Mouse (Mus musculus) midbrain, embryonic 10.5 days (tissue): ENCODE results near the gene Tmem184b. TPM values are rescaled to one million over a fixed set of nuclear protein-coding genes. Genes with fewer than 3 reads are reported as not detected.

Experiments
- DNase-seq: peaks from one replicate; pipeline ENCODE4 v3.0.0-alpha.2; 2017; ENCODE audit warnings: low spot score
- H3K27ac ChIP-seq: fragments of 300-500 bp; sonication (generic); replicated peaks from 2 replicates; pipeline ENCODE4 v1.5.1; 2016; ENCODE audit warnings: mild to moderate bottlenecking
- H3K27me3 ChIP-seq: fragments of 300-500 bp; sonication (generic); 2 replicates; pipeline ENCODE4 v1.6.1; 2016; ENCODE audit warnings: low read depth, mild to moderate bottlenecking; ENCODE audit not compliant: poor library complexity, severe bottlenecking
- H3K36me3 ChIP-seq: fragments of 300-500 bp; sonication (generic); 2 replicates; pipeline ENCODE4 v1.6.1; 2016; ENCODE audit warnings: mild to moderate bottlenecking, moderate library complexity
- H3K4me1 ChIP-seq: fragments of 300-500 bp; sonication (generic); 2 replicates; pipeline ENCODE4 v1.6.1; 2016
- H3K4me3 ChIP-seq: fragments of 300-500 bp; sonication (generic); 2 replicates; pipeline ENCODE4 v1.5.1; 2016; ENCODE audit warnings: mild to moderate bottlenecking, moderate library complexity
- H3K9me3 ChIP-seq: fragments of 300-500 bp; sonication (generic); replicated peaks from 2 replicates; pipeline ENCODE4 v1.6.1; 2016; ENCODE audit warnings: mild to moderate bottlenecking
- WGBS: fragments of 180-500 bp; shearing (Covaris S2); methylation state at CpG from one replicate; pipeline ENCODE4 v1.1.7; 2016; 5-methylcytosine and 5-hydroxymethylcytosine counted together
- polyA plus RNA-seq: library from polyadenylated mRNA; unstranded; fragments of >200 nt; fragmentation: Nextera tagmentation; extraction: Ambion mirVana; gene quantifications from 2 replicates; pipeline ENCODE4 v1.2.1, GENCODE M21; 2016

Gene Tmem184b
- polyA plus RNA-seq, 1 experiment from 2014 or later = 56.3 TPM

- peaks cover 56% of the 10 kb centered on the region for H3K4me1 ChIP-seq
- H3K27ac ChIP-seq = peak overlapping the region; percentile 52; the same call in 1 of the 2 replicates
- H3K4me3 ChIP-seq = no peak overlapping the region
- peaks cover 12% of the 10 kb centered on the region; the same call in 1 of the 2 replicates for H3K36me3 ChIP-seq
- H3K9me3 ChIP-seq = no peaks in the 10 kb centered on the region
- 59% methylated on average over 7 of the region's 7 CpGs for WGBS
- no peaks in the 10 kb centered on the region for H3K27me3 ChIP-seq
- DNase-seq = no peak
These were observed 11.8 kb downstream of the Tmem184b start for GRCm38 (mm10) chr15:79391447-79392093.

- Histone ChIP-seq H3K27me3 (no peaks in the 10 kb centered on the region), H3K4me1 (peaks cover 56% of the 10 kb centered on the region), H3K36me3 (0 out of 2 replicates have a peak, but pooled peaks cover 8% of the 10 kb centered on the region), H3K27ac (no peak overlapping the region), H3K9me3 (no peaks in the 10 kb centered on the region), H3K4me3 (no peak overlapping the region)
- WGBS = 89% methylated on average over 6 of the region's 6 CpGs
- no peak for DNase-seq
These were observed 12.9 kb downstream of the Tmem184b start for GRCm38 (mm10) chr15:79390434-79390833.

GRCm38 (mm10) chr15:79388171-79388570, 15.2 kb downstream of the Tmem184b start:
- no peak for DNase-seq
- WGBS = 83% methylated on average over 6 of the region's 6 CpGs

GRCm38 (mm10) chr15:79387611-79388010, 15.8 kb downstream of the Tmem184b start:
- no peak overlapping the region for H3K4me3 ChIP-seq
- 84% methylated on average over 7 of the region's 7 CpGs for whole genome bisulfite sequencing
- DNase-seq = no peak

More at GRCm38 (mm10) chr15:79388171-79388570, 15.2 kb downstream of the Tmem184b start:
- Histone ChIP-seq H3K27ac (no peak overlapping the region), H3K9me3 (no peaks in the 10 kb centered on the region), H3K4me1 (peaks cover 34% of the 10 kb centered on the region), H3K27me3 (no peaks in the 10 kb centered on the region), H3K4me3 (no peak overlapping the region), H3K36me3 (peaks cover 15% of the 10 kb centered on the region)

GRCm38 (mm10) chr15:79387081-79387480, 16.3 kb downstream of the Tmem184b start:
- H3K4me1 ChIP-seq = peaks cover 23% of the 10 kb centered on the region
- H3K36me3 ChIP-seq = peaks cover 12% of the 10 kb centered on the region
- no peak overlapping the region for H3K27ac ChIP-seq
- no peak for DNase-seq
- WGBS = 72% methylated on average over 6 of the region's 6 CpGs
- no peaks in the 10 kb centered on the region for H3K27me3 ChIP-seq
- no peak overlapping the region for H3K4me3 ChIP-seq
- H3K9me3 ChIP-seq = no peaks in the 10 kb centered on the region

More at GRCm38 (mm10) chr15:79387611-79388010, 15.8 kb downstream of the Tmem184b start:
- no peak overlapping the region for H3K27ac ChIP-seq
- H3K27me3 ChIP-seq = no peaks in the 10 kb centered on the region
- H3K9me3 ChIP-seq = no peaks in the 10 kb centered on the region
- peaks cover 29% of the 10 kb centered on the region for H3K4me1 ChIP-seq
- peaks cover 12% of the 10 kb centered on the region for H3K36me3 ChIP-seq

- no peak for DNase-seq
- peaks cover 33% of the 10 kb centered on the region for H3K36me3 ChIP-seq
- WGBS = 86% methylated on average over 9 of the region's 9 CpGs
- H3K4me1 ChIP-seq = peaks cover 13% of the 10 kb centered on the region
- H3K27ac ChIP-seq = no peak overlapping the region
- H3K27me3 ChIP-seq = no peaks in the 10 kb centered on the region
- no peak overlapping the region for H3K4me3 ChIP-seq
- no peaks in the 10 kb centered on the region for H3K9me3 ChIP-seq
These were observed 21.7 kb downstream of the Tmem184b start for GRCm38 (mm10) chr15:79381644-79382043.

GRCm38 (mm10) chr15:79380468-79381444, 22.6 kb downstream of the Tmem184b start:
- WGBS = 60% methylated on average over 22 of the region's 23 CpGs
- DNase-seq = peak; percentile 84
- H3K4me3 ChIP-seq = 0 out of 2 replicates have a peak overlapping the region, but pooled peaks have one; percentile 1
- no peaks in the 10 kb centered on the region for H3K9me3 ChIP-seq
- H3K36me3 ChIP-seq = peaks cover 42% of the 10 kb centered on the region
- no peak overlapping the region for H3K27ac ChIP-seq
- peaks cover 13% of the 10 kb centered on the region for H3K4me1 ChIP-seq
- no peaks in the 10 kb centered on the region for H3K27me3 ChIP-seq

- WGBS = 89% methylated on average over 7 of the region's 7 CpGs
- H3K36me3 ChIP-seq = peaks cover 51% of the 10 kb centered on the region
These were observed 23.7 kb downstream of the Tmem184b start for GRCm38 (mm10) chr15:79379658-79380057.

GRCm38 (mm10) chr15:79378608-79379007, 24.8 kb downstream of the Tmem184b start:
- WGBS = 95% methylated on average over 10 of the region's 10 CpGs
- Histone ChIP-seq H3K27ac (no peak overlapping the region), H3K27me3 (no peaks in the 10 kb centered on the region), H3K4me1 (peaks cover 19% of the 10 kb centered on the region), H3K4me3 (no peak overlapping the region), H3K9me3 (no peaks in the 10 kb centered on the region), H3K36me3 (peaks cover 53% of the 10 kb centered on the region)
- no peak for DNase-seq

More at GRCm38 (mm10) chr15:79379658-79380057, 23.7 kb downstream of the Tmem184b start:
- H3K27ac ChIP-seq = no peak overlapping the region
- H3K4me3 ChIP-seq = no peak overlapping the region
- H3K4me1 ChIP-seq = peaks cover 18% of the 10 kb centered on the region
- no peaks in the 10 kb centered on the region for H3K9me3 ChIP-seq
- no peak for DNase-seq
- no peaks in the 10 kb centered on the region for H3K27me3 ChIP-seq

GRCm38 (mm10) chr15:79377681-79378080, 25.7 kb downstream of the Tmem184b start:
- 91% methylated on average over 6 of the region's 6 CpGs for WGBS
- DNase-seq = no peak
- no peak overlapping the region for H3K4me3 ChIP-seq
- no peak overlapping the region for H3K27ac ChIP-seq
- H3K9me3 ChIP-seq = no peaks in the 10 kb centered on the region
- H3K36me3 ChIP-seq = peaks cover 59% of the 10 kb centered on the region
- H3K4me1 ChIP-seq = peaks cover 19% of the 10 kb centered on the region
- no peaks in the 10 kb centered on the region for H3K27me3 ChIP-seq

GRCm38 (mm10) chr15:79374760-79375159, 28.6 kb downstream of the Tmem184b start:
- Histone ChIP-seq H3K27ac (peak overlapping the region; percentile 39; the same call in 1 of the 2 replicates), H3K9me3 (no peaks in the 10 kb centered on the region), H3K4me1 (peaks cover 14% of the 10 kb centered on the region), H3K27me3 (no peaks in the 10 kb centered on the region), H3K4me3 (no peak overlapping the region), H3K36me3 (peaks cover 80% of the 10 kb centered on the region)
- no peak for DNase-seq
- WGBS = 53% methylated on average over 3 of the region's 3 CpGs

GRCm38 (mm10) chr15:79370281-79370843, 33.0 kb downstream of the Tmem184b start:
- no peak for DNase-seq
- Histone ChIP-seq H3K9me3 (no peaks in the 10 kb centered on the region), H3K4me1 (peaks cover 35% of the 10 kb centered on the region), H3K27ac (peak overlapping the region; percentile 20; the same call in 1 of the 2 replicates), H3K4me3 (no peak overlapping the region), H3K36me3 (peaks cover 87% of the 10 kb centered on the region), H3K27me3 (no peaks in the 10 kb centered on the region)
- WGBS = 82% methylated on average over 7 of the region's 7 CpGs
